Mouse (Mus musculus): ENCODE data around the gene Chd4. TPM values are rescaled to one million over a fixed set of nuclear protein-coding genes. Genes with fewer than 3 reads are reported as not detected.
"Not testable (repeated sequence)": the region's sequence is repeated elsewhere in the genome, so short reads cannot be mapped to it uniquely, and the experiment has no call there.

The Chd4 gene
- polyA plus RNA-seq, 1 experiment from 2014 or later, result 66.6 TPM

- H3K9ac ChIP-seq (ENCODE audit: low read depth, low read length), result no peak overlapping the region
- H3K27me3 ChIP-seq (replicated peaks; ENCODE audit: control insufficient read depth, insufficient read depth, low read length), result no peaks in the 10 kb centered on the region
- no peaks in the 10 kb centered on the region for H3K9me3 ChIP-seq (ENCODE audit: control insufficient read depth, low read length)
- no peak overlapping the region for H3K27ac ChIP-seq (ENCODE audit: low read depth, low read length)
- peaks cover 17% of the 10 kb centered on the region for H3K4me1 ChIP-seq (ENCODE audit: control insufficient read depth, insufficient read depth, low read depth, low read length)
- ATAC-seq, result no peak
- 54% methylated on average over 10 of the region's 10 CpGs for WGBS
- no peak overlapping the region for H3K4me2 ChIP-seq (ENCODE audit: low read length)
- no peak overlapping the region for H3K4me3 ChIP-seq (ENCODE audit: low read length)
- H3K36me3 ChIP-seq (ENCODE audit: control insufficient read depth, insufficient read depth, low read length), result peaks cover 7% of the 10 kb centered on the region; the same call in 1 of the 2 replicates
Measured at GRCm38 (mm10) chr6:125160558-125160853, 64.7 kb downstream of the Chd4 start.

GRCm38 (mm10) chr6:125160854-125161760, 65.3 kb downstream of the Chd4 start:
- ATAC-seq, result no peak
- no peak overlapping the region for H3K4me2 ChIP-seq (ENCODE audit: low read length)
- H3K9me3 ChIP-seq (ENCODE audit: control insufficient read depth, low read length), result no peaks in the 10 kb centered on the region
- 20% methylated on average over 22 of the region's 22 CpGs for WGBS
- H3K4me1 ChIP-seq (ENCODE audit: control insufficient read depth, insufficient read depth, low read depth, low read length), result peaks cover 17% of the 10 kb centered on the region
- H3K27ac ChIP-seq (ENCODE audit: low read depth, low read length), result no peak overlapping the region
- H3K36me3 ChIP-seq (ENCODE audit: control insufficient read depth, insufficient read depth, low read length), result peaks cover 7% of the 10 kb centered on the region; the same call in 1 of the 2 replicates
- no peaks in the 10 kb centered on the region for H3K27me3 ChIP-seq (replicated peaks; ENCODE audit: control insufficient read depth, insufficient read depth, low read length)
- H3K9ac ChIP-seq (ENCODE audit: low read depth, low read length), result no peak overlapping the region
- H3K4me3 ChIP-seq (ENCODE audit: low read length), result no peak overlapping the region

- not testable (repeated sequence) for ATAC-seq; H3K36me3 ChIP-seq (ENCODE audit: control insufficient read depth, insufficient read depth, low read length)
- WGBS, result 9% methylated on average over 3 of the region's 5 CpGs
Measured at GRCm38 (mm10) chr6:125161971-125162370, 66.2 kb downstream of the Chd4 start.

GRCm38 (mm10) chr6:125162615-125163305, 67.0 kb downstream of the Chd4 start:
- H3K9ac ChIP-seq (ENCODE audit: low read depth, low read length); H3K27me3 ChIP-seq (replicated peaks; ENCODE audit: control insufficient read depth, insufficient read depth, low read length); ATAC-seq; H3K36me3 ChIP-seq (ENCODE audit: control insufficient read depth, insufficient read depth, low read length); H3K9me3 ChIP-seq (ENCODE audit: control insufficient read depth, low read length); H3K4me3 ChIP-seq (ENCODE audit: low read length); H3K4me2 ChIP-seq (ENCODE audit: low read length); H3K27ac ChIP-seq (ENCODE audit: low read depth, low read length): not testable (repeated sequence)
- H3K4me1 ChIP-seq (ENCODE audit: control insufficient read depth, insufficient read depth, low read depth, low read length), result peaks cover 29% of the 10 kb centered on the region
- 71% methylated on average over 9 of the region's 16 CpGs for WGBS

More at GRCm38 (mm10) chr6:125161971-125162370, 66.2 kb downstream of the Chd4 start:
- H3K27me3 ChIP-seq (replicated peaks; ENCODE audit: control insufficient read depth, insufficient read depth, low read length); H3K9me3 ChIP-seq (ENCODE audit: control insufficient read depth, low read length); H3K9ac ChIP-seq (ENCODE audit: low read depth, low read length); H3K4me3 ChIP-seq (ENCODE audit: low read length); H3K27ac ChIP-seq (ENCODE audit: low read depth, low read length); H3K4me2 ChIP-seq (ENCODE audit: low read length): not testable (repeated sequence)
- peaks cover 26% of the 10 kb centered on the region for H3K4me1 ChIP-seq (ENCODE audit: control insufficient read depth, insufficient read depth, low read depth, low read length)

GRCm38 (mm10) chr6:125163801-125164657, 68.2 kb downstream of the Chd4 start:
- Histone ChIP-seq H3K27ac (ENCODE audit: low read depth, low read length) (peak overlapping the region; percentile 94), H3K4me2 (ENCODE audit: low read length) (peak overlapping the region; percentile 90), H3K9me3 (ENCODE audit: control insufficient read depth, low read length) (no peaks in the 10 kb centered on the region), H3K4me3 (ENCODE audit: low read length) (peak overlapping the region; percentile 96), H3K36me3 (ENCODE audit: control insufficient read depth, insufficient read depth, low read length) (peaks cover 6% of the 10 kb centered on the region; the same call in 1 of the 2 replicates), H3K27me3 (replicated peaks; ENCODE audit: control insufficient read depth, insufficient read depth, low read length) (no peaks in the 10 kb centered on the region), H3K4me1 (ENCODE audit: control insufficient read depth, insufficient read depth, low read depth, low read length) (peaks cover 29% of the 10 kb centered on the region), H3K9ac (ENCODE audit: low read depth, low read length) (peak overlapping the region; percentile 92)
- ATAC-seq, result no peak
- WGBS, result 8% methylated on average over 20 of the region's 20 CpGs

- Histone ChIP-seq H3K27me3 (replicated peaks; ENCODE audit: control insufficient read depth, insufficient read depth, low read length) (no peaks in the 10 kb centered on the region), H3K4me3 (ENCODE audit: low read length) (peak overlapping the region; percentile 96), H3K36me3 (ENCODE audit: control insufficient read depth, insufficient read depth, low read length) (peaks cover 7% of the 10 kb centered on the region), H3K9ac (ENCODE audit: low read depth, low read length) (peak overlapping the region; percentile 92), H3K4me2 (ENCODE audit: low read length) (peak overlapping the region; percentile 90), H3K27ac (ENCODE audit: low read depth, low read length) (peak overlapping the region; percentile 94), H3K4me1 (ENCODE audit: control insufficient read depth, insufficient read depth, low read depth, low read length) (peaks cover 29% of the 10 kb centered on the region), H3K9me3 (ENCODE audit: control insufficient read depth, low read length) (no peaks in the 10 kb centered on the region)
- under 1% methylated on average over 37 of the region's 39 CpGs for WGBS
- ATAC-seq, result peak; percentile 32
Measured at GRCm38 (mm10) chr6:125164672-125165327, 69.0 kb downstream of the Chd4 start.

GRCm38 (mm10) chr6:125165328-125165891, 69.6 kb downstream of the Chd4 start:
- H3K4me1 ChIP-seq (ENCODE audit: control insufficient read depth, insufficient read depth, low read depth, low read length), result peaks cover 29% of the 10 kb centered on the region
- H3K4me3 ChIP-seq (ENCODE audit: low read length), result peak overlapping the region; percentile 96
- no peaks in the 10 kb centered on the region for H3K27me3 ChIP-seq (replicated peaks; ENCODE audit: control insufficient read depth, insufficient read depth, low read length)
- H3K9me3 ChIP-seq (ENCODE audit: control insufficient read depth, low read length), result no peaks in the 10 kb centered on the region
- peak overlapping the region; percentile 90 for H3K4me2 ChIP-seq (ENCODE audit: low read length)
- H3K27ac ChIP-seq (ENCODE audit: low read depth, low read length), result peak overlapping the region; percentile 94
- WGBS, result under 1% methylated on average over 33 of the region's 36 CpGs
- ATAC-seq, result peak; percentile 93
- H3K36me3 ChIP-seq (ENCODE audit: control insufficient read depth, insufficient read depth, low read length), result peaks cover 12% of the 10 kb centered on the region
- peak overlapping the region; percentile 92 for H3K9ac ChIP-seq (ENCODE audit: low read depth, low read length)

GRCm38 (mm10) chr6:125166051-125166751, 70.4 kb downstream of the Chd4 start, which contains the start of gene Gapdh:
Gene Gapdh (minus strand): TSS chr6:125166467.
- H3K9ac ChIP-seq (ENCODE audit: low read depth, low read length), result peak within 1 kb of the TSS; percentile 92
- no peaks in the 10 kb centered on the region for H3K9me3 ChIP-seq (ENCODE audit: control insufficient read depth, low read length)
- H3K27ac ChIP-seq (ENCODE audit: low read depth, low read length), result peak within 1 kb of the TSS; percentile 94
- H3K36me3 ChIP-seq (ENCODE audit: control insufficient read depth, insufficient read depth, low read length), result peaks cover 19% of the 10 kb centered on the region; the same call in 1 of the 2 replicates
- peak; percentile 22 for ATAC-seq
- peaks cover 28% of the 10 kb centered on the region for H3K4me1 ChIP-seq (ENCODE audit: control insufficient read depth, insufficient read depth, low read depth, low read length)
- H3K27me3 ChIP-seq (replicated peaks; ENCODE audit: control insufficient read depth, insufficient read depth, low read length), result no peaks in the 10 kb centered on the region
- peak within 1 kb of the TSS; percentile 96 for H3K4me3 ChIP-seq (ENCODE audit: low read length)
- WGBS, result under 1% methylated on average over 18 of the region's 18 CpGs
- peak within 1 kb of the TSS; percentile 90 for H3K4me2 ChIP-seq (ENCODE audit: low read length)
